Mouse (Mus musculus) urinary bladder, adult 2 months (tissue): Measurements from ENCODE around the gene Cdt1. TPM values are rescaled to one million over a fixed set of nuclear protein-coding genes. Genes with fewer than 3 reads are reported as not detected.
"Not testable (repeated sequence)": the region's sequence is repeated elsewhere in the genome, so short reads cannot be mapped to it uniquely, and the experiment has no call there.

Experiments
- DNase-seq: peaks from one replicate; pipeline ENCODE4 v3.0.0; 2022; ENCODE audit warnings: low spot score
- polyA plus RNA-seq: library from polyadenylated mRNA; depleted of rRNA; stranded (reverse); fragments of >200 nt; gene quantifications from 2 replicates; pipeline ENCODE4 v1.2.3, GENCODE M21; 2012

Gene Cdt1
- polyA plus RNA-seq, 1 experiment: 9.9 TPM

DNA sequence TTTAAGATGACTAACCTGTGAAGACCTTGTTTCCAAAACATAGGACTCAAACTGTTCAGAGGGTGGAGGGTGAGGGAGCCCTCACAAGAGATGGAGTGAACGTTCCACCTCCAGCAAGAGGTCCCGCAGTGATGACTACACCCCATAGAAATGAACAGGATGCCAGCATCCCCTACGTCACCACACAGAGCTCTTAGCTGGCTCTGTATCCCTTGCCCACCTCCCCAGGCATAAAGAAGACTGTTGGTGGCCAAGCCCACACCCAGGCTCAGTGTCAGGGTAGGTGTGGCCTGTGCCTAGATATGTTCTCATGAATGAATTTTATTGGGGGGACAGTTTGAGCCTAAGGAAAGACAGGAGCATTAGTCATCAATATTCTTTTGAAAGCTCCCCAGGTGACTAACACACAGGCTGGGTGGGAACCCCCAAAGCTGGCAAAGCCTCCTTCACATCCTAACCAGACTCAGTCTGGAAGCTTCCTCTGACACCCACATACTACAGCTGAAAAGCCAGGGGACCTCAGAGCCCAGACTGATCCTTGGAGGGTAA, 18.9 kb upstream of the Cdt1 start:
- DNase-seq: no peak

GRCm38 (mm10) chr8:122550234-122550994, 17.4 kb upstream of the Cdt1 start:
- peak; percentile 67 for DNase-seq

DNA sequence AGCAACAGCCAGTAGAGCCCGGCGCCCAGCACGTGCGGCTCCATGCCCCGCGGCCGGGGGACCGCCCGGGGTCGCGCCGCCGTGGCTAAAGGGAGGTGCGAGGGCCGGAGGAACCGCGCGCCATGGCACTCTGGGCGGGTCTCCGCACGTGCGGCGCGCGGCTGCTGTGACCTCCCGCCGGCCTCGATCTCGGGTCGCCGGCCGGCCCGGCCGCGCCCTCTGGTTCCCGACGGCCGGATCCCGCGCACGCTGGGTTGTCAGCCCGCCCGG, 16.9 kb upstream of the Cdt1 start:
- DNase-seq: no peak

- DNase-seq: peak; percentile 99
These were observed 16.4 kb upstream of the Cdt1 start, which contains the start of gene Piezo1 for GRCm38 (mm10) chr8:122551265-122552051. Gene Piezo1, minus strand, starts transcription at chr8:122551329.

DNA sequence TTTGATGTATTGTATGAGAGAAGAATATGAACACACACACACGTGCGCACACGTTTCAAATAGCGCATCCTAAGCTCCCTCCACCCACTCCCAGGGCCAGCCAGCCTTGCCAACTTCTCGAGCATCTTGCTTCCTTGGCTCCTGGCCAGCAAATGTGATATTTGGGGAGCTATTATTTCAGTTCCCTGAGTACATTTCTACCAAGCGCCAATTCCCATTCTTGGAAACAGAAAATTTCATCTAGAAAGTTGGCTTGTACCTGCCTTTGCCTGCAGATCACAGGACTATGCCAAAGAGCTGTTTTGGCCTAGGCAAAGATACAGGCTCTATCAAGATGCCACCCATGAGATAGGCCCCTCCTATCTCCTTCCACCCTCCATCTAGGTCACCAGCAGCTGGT, 13.0 kb upstream of the Cdt1 start:
- DNase-seq: no peak

DNA sequence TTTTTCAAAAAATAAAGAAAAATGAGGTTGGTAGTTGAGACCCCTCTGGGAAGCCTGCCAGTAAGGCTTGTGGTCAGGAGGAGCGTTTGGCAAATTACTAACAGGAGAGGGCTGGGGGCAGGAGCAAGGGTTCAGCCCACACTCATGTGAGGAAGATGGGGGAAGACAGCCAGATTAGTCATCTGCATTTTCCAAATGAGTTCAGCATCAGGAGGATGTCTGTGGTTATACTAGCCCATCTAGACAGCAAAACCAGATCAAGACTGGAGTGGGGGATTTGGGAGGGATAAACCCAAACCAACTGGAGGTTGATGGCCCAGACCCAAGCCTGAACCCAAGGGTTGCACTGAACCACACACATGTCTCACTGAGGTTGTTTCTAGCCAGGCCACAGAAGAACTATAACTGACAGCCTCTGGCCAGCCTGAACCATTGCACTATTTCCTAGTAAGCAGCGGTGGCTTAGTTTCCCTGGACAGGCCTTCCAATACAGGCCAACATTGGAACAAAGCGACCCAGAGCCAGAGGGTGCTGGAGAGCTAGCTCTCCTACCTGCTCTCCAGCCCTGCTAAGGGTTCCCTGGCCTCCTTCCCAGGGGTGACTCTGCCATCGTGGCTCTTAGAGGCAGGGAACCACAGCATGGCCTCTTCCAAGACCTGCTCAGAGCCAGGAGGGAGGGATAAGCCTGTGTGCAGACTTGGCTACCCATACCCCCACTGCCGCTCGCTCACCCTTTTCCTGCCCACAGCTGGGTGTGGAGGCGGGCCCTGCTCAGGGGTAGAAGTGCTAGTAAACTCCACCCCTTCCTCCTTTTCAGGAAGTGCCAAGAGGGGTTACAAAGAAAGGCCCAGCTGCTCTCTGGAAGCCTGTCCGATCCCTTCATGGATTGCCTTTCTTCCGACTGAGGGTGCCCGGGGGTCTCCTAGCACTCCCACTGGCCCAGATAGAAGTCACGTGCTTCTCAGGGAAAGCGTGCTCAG, 11.5 kb upstream of the Cdt1 start:
- DNase-seq: no peak

DNA sequence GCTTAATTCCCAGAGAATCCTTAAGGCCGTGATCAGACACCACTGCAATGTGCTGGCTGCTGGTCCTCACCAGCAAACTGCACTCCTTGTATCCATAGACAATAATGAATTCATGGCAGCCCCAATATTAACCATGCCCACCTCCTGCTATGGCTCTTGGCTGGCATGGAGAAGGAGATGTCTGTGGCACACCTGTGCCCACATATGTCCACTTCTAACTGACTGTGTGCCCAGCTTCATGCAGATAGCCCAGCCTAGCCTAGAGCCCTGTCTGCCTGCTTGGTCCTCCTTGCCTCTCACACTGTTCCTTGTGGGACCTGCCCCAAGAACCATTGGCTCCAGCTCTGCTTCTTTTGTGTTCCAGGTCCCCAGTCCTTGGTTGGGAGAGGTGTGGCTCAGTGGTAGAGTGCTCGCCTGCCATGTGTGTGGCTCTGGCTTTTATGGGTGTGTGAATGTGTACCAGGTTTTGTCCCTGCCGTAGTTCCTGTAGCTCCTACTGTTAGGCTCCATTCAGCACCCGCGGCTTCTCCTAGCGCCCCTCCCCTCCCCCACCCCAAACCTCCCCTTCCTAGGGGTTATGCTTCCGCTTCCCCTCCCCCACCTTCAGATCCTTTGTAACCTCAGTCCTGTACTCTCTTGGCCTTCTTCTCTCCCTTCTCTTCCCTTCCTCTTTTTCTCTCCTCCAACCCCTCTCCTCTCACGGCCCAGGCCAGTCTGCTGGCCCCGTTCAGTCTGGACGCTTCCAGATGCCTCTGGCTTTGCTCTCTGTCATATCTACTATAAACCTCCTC, 10.4 kb upstream of the Cdt1 start:
- DNase-seq: no peak

- DNase-seq: no peak
These were observed 9.0 kb upstream of the Cdt1 start for GRCm38 (mm10) chr8:122558671-122559349.

DNA sequence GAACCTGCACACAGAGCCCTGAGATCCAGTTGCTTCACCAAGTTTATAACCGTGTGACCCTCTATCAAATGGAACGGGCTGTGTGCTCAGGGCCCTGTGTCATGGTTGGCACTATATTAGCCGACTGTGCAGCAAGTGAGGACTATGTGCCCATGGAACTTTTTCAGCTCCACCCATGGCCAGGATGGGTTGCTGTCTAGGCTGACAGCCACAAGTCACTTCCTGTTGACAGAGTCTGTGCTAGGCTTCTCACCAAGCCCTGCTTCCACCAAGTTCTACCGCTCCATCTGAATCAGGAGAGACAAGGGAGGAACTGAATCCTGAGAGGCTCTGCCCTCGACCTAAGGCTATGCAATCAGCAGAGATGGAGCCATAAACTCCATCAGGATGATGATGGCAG, 6.6 kb upstream of the Cdt1 start:
- DNase-seq: no peak

- DNase-seq: no peak
These were observed 3.2 kb upstream of the Cdt1 start for GRCm38 (mm10) chr8:122564363-122565352.

DNA sequence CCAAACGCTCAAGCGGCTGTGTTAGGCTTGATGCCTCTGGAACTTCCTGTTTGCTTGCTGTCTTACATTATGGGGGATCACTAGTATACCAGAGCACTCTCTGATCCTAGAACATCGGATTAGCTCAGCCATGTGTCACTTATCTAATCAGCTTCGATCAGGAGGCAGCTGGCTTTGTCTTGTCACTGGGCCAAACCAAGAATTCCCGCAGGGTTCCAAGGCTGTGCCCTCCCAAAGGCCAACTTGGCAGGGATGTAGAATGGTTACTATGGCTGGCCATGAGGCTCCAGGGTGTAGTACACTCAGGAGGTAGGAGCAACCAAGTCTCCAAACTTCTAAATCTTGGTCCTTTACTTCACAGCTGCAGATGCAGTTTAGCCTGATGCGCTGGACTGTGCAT, 1.0 kb upstream of the Cdt1 start:
- no peak for DNase-seq

GRCm38 (mm10) chr8:122568109-122568504, 292 bp downstream of the Cdt1 start:
- DNase-seq: no peak

- no peak for DNase-seq
These were observed 1.1 kb downstream of the Cdt1 start for GRCm38 (mm10) chr8:122568881-122569309.

DNA sequence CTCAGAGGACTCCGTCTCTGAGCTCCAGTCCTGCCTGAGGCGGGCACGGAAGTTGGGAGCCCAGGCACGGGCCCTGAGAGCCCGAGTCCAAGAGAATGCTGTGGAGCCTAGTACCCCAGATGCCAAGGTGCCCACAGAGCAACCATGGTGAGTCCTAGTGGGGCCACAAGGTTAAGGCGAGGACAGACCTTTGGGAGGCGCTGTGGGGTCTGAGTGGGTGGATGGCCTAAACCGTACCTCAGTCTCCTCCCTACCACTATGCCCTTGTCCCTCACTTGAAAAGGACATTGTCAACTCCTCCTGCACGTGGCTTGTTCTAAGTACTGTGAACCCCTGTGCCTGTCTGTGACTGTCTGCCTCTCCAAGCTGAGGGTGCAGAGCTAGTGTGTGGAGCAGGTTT, 1.5 kb downstream of the Cdt1 start:
- no peak for DNase-seq

- no peak for DNase-seq
These were observed 2.2 kb downstream of the Cdt1 start for GRCm38 (mm10) chr8:122569996-122570395.

- no peak for DNase-seq
These were observed 3.3 kb downstream of the Cdt1 start for GRCm38 (mm10) chr8:122571153-122571552.

DNA sequence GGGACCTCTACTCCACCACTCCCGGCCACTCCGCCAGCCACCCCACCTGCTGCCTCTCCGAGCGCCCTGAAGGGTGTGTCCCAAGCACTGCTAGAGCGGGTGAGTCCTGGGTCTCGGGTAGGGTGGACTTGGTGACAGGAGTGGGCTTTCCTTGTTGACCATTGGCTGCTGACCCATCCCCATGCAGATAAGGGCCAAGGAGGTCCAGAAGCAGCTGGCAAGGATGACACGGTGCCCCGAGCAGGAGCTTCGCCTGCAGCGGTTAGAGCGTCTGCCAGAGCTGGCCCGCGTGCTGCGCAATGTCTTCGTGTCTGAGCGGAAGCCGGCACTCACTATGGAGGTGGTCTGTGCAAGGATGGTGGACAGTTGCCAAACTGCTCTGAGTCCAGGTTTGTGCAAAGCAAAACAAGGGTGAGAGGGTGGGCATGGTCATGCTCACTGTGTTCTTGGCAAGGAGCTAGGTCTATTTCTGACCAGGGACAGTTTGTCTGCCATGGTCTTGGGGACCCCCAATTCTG, 4.0 kb downstream of the Cdt1 start:
- no peak for DNase-seq

- DNase-seq: no peak
These were observed 4.9 kb downstream of the Cdt1 start for GRCm38 (mm10) chr8:122572751-122573150.

- not testable (repeated sequence) for DNase-seq
These were observed 5.4 kb downstream of the Cdt1 start for GRCm38 (mm10) chr8:122573176-122573575.
